Mouse (Mus musculus) forebrain, postnatal 0 days (tissue): ENCODE measurements around the gene Nsrp1. TPM values are rescaled to one million over a fixed set of nuclear protein-coding genes. Genes with fewer than 3 reads are reported as not detected.
A peak's percentile ranks its signal among the peaks of the same experiment; 100 is the strongest.

ENCODE experiments used
- ATAC-seq: fragments of 200-750 bp; cut with Nextera tagmentation; 2 replicates; pipeline ENCODE4 v1.8.0; 2017; ENCODE audit warnings: mild to moderate bottlenecking, moderate library complexity
- DNase-seq: peaks from one replicate; pipeline ENCODE4 v3.0.0-alpha.2; 2015
- H3K27ac ChIP-seq: fragments of 300-500 bp; sonication (generic); 2 replicates; pipeline ENCODE4 v1.5.1; 2014; ENCODE audit warnings: low read depth, mild to moderate bottlenecking, antibody characterized with exemption, low read length, moderate library complexity, mixed read lengths
- H3K27me3 ChIP-seq: fragments of 300-500 bp; sonication (generic); 2 replicates; pipeline ENCODE4 v1.6.1; 2014; ENCODE audit warnings: mild to moderate bottlenecking, low read length, mixed read lengths; ENCODE audit not compliant: insufficient read depth
- H3K36me3 ChIP-seq: fragments of 300-500 bp; sonication (generic); 2 replicates; pipeline ENCODE4 v1.6.1; 2014; ENCODE audit warnings: mild to moderate bottlenecking, moderate library complexity; ENCODE audit not compliant: insufficient read depth
- H3K4me1 ChIP-seq: fragments of 300-500 bp; sonication (generic); 2 replicates; pipeline ENCODE4 v1.6.1; 2014; ENCODE audit warnings: antibody characterized with exemption; ENCODE audit not compliant: insufficient read depth
- H3K4me2 ChIP-seq: fragments of 300-500 bp; sonication (generic); 2 replicates; pipeline ENCODE4 v1.6.1; 2014; ENCODE audit warnings: low read depth, mild to moderate bottlenecking, moderate library complexity
- H3K4me3 ChIP-seq: fragments of 300-500 bp; sonication (generic); 2 replicates; pipeline ENCODE4 v1.5.1; 2014; ENCODE audit warnings: low read depth, low read length, mixed read lengths
- H3K9ac ChIP-seq: fragments of 300-500 bp; sonication (generic); 2 replicates; pipeline ENCODE4 v1.6.1; 2014; ENCODE audit warnings: mild to moderate bottlenecking
- H3K9me3 ChIP-seq: fragments of 300-500 bp; sonication (generic); 2 replicates; pipeline ENCODE4 v1.6.1; 2016; ENCODE audit warnings: low read length
- CTCF ChIP-seq: sonication (generic); IDR thresholded peaks from 2 replicates; pipeline ENCODE4 v1.5.1; 2016; ENCODE audit warnings: antibody characterized with exemption, control low read depth, low read depth
- WGBS: fragments of 180-500 bp; shearing (Covaris S2); extraction: QIAGEN DNeasy Blood & Tissue Kit; methylation state at CpG from one replicate; pipeline ENCODE4 v1.1.7; 2014; 5-methylcytosine and 5-hydroxymethylcytosine counted together
- polyA plus RNA-seq: library from polyadenylated mRNA; unstranded; fragments of >200 nt; fragmentation: Nextera tagmentation; extraction: Ambion mirVana; gene quantifications from 2 replicates; pipeline ENCODE4 v1.2.1, GENCODE M21; 2015
- total RNA-seq: library from RNA; depleted of rRNA; stranded (reverse); fragments of >200 nt; gene quantifications from 2 replicates; pipeline ENCODE4 v1.2.3, GENCODE M21; 2014

The Nsrp1 gene
- total and polyA plus RNA-seq, 2 experiments from 2014 or later, result 5.7 to 49.9 TPM

- DNase-seq (no peak), ATAC-seq (no peak)
- WGBS, result 53% methylated on average over 4 of the region's 4 CpGs
- no peak for TF ChIP-seq CTCF
- Histone ChIP-seq H3K4me1 (no peaks in the 10 kb centered on the region), H3K27me3 (0 out of 2 replicates have a peak, but pooled peaks cover 5% of the 10 kb centered on the region), H3K4me2 (no peak overlapping the region), H3K9ac (no peak overlapping the region), H3K9me3 (no peaks in the 10 kb centered on the region), H3K27ac (no peak overlapping the region), H3K4me3 (no peak overlapping the region), H3K36me3 (no peaks in the 10 kb centered on the region)
Observed at GRCm38 (mm10) chr11:77005881-77006280, 72.4 kb downstream of the Nsrp1 start.

- H3K9ac ChIP-seq, result no peak overlapping the region
- WGBS, result 82% methylated on average over 1 of the region's 1 CpGs
- no peaks in the 10 kb centered on the region for H3K9me3 ChIP-seq
- ATAC-seq (no peak), DNase-seq (no peak)
- peaks cover 28% of the 10 kb centered on the region; the same call in 1 of the 2 replicates for H3K27me3 ChIP-seq
- no peaks in the 10 kb centered on the region for H3K36me3 ChIP-seq
- H3K4me1 ChIP-seq, result peaks cover 6% of the 10 kb centered on the region; the same call in 1 of the 2 replicates
- H3K27ac ChIP-seq, result no peak overlapping the region
- no peak for TF ChIP-seq CTCF
- no peak overlapping the region for H3K4me2 ChIP-seq
- H3K4me3 ChIP-seq, result no peak overlapping the region
Observed at GRCm38 (mm10) chr11:77002361-77002760, 75.9 kb downstream of the Nsrp1 start.

GRCm38 (mm10) chr11:77000741-77001140 lies 77.5 kb downstream of the Nsrp1 start:
- Histone ChIP-seq H3K4me1 (peaks cover 6% of the 10 kb centered on the region; the same call in 1 of the 2 replicates), H3K4me3 (no peak overlapping the region), H3K9me3 (no peaks in the 10 kb centered on the region), H3K27ac (no peak overlapping the region), H3K36me3 (no peaks in the 10 kb centered on the region), H3K27me3 (peaks cover 28% of the 10 kb centered on the region; the same call in 1 of the 2 replicates), H3K4me2 (no peak overlapping the region), H3K9ac (no peak overlapping the region)
- ATAC-seq, result no peak
- WGBS, result 62% methylated on average over 5 of the region's 5 CpGs
- TF ChIP-seq CTCF, result no peak
- DNase-seq, result no peak

- WGBS, result 6% methylated on average over 24 of the region's 24 CpGs
- H3K9ac ChIP-seq, result peak overlapping the region; percentile 18; the same call in 1 of the 2 replicates
- ATAC-seq, result no peak
Observed at GRCm38 (mm10) chr11:76998705-76999226, 79.5 kb downstream of the Nsrp1 start.

GRCm38 (mm10) chr11:76997916-76998704 lies 80.1 kb downstream of the Nsrp1 start, which contains the start of gene Slc6a4:
Gene Slc6a4 (plus strand): TSS chr11:76998603.
- Histone ChIP-seq H3K27me3 (peaks cover 28% of the 10 kb centered on the region; the same call in 1 of the 2 replicates), H3K9ac (peak within 1 kb of the TSS; percentile 44), H3K4me3 (peak within 1 kb of the TSS; percentile 44), H3K27ac (no peak within 1 kb of the TSS), H3K36me3 (no peaks in the 10 kb centered on the region), H3K9me3 (no peaks in the 10 kb centered on the region), H3K4me1 (peaks cover 6% of the 10 kb centered on the region; the same call in 1 of the 2 replicates), H3K4me2 (peak within 1 kb of the TSS; percentile 93)
- ATAC-seq (no peak), DNase-seq (peak; percentile 52)
- TF ChIP-seq CTCF, result no peak
- WGBS, result 1% methylated on average over 50 of the region's 52 CpGs

More at GRCm38 (mm10) chr11:76998705-76999226, 79.5 kb downstream of the Nsrp1 start:
- H3K4me2 ChIP-seq, result peak overlapping the region; percentile 93
- peak; percentile 33 for DNase-seq
- no peak for TF ChIP-seq CTCF
- peaks cover 6% of the 10 kb centered on the region; the same call in 1 of the 2 replicates for H3K4me1 ChIP-seq
- H3K4me3 ChIP-seq, result peak overlapping the region; percentile 44
- H3K27me3 ChIP-seq, result peaks cover 28% of the 10 kb centered on the region; the same call in 1 of the 2 replicates
- no peaks in the 10 kb centered on the region for H3K36me3 ChIP-seq
- H3K9me3 ChIP-seq, result no peaks in the 10 kb centered on the region
- no peak overlapping the region for H3K27ac ChIP-seq

GRCm38 (mm10) chr11:76997305-76997704 lies 80.9 kb downstream of the Nsrp1 start:
- ATAC-seq, result peak; percentile 66; the same call in 1 of the 2 replicates
- Histone ChIP-seq H3K9ac (peak overlapping the region; percentile 44), H3K27me3 (peaks cover 28% of the 10 kb centered on the region; the same call in 1 of the 2 replicates)

More at GRCm38 (mm10) chr11:76997305-76997704, 80.9 kb downstream of the Nsrp1 start:
- Histone ChIP-seq H3K4me3 (peak overlapping the region; percentile 44), H3K36me3 (no peaks in the 10 kb centered on the region), H3K4me1 (peaks cover 6% of the 10 kb centered on the region; the same call in 1 of the 2 replicates), H3K9me3 (no peaks in the 10 kb centered on the region), H3K4me2 (peak overlapping the region; percentile 93), H3K27ac (no peak overlapping the region)
- 0% methylated on average over 21 of the region's 21 CpGs for WGBS
- peak; percentile 87 for TF ChIP-seq CTCF
- peak; percentile 74 for DNase-seq
